Comparison of ENCODE assay signal across 7 mouse cellular contexts in genomic region chr2:153414607-153415006, GRCm38 (mm10).
A peak's percentile ranks its signal among the peaks of the same experiment; 100 is the strongest.
DNase-seq lines count a peak whose midpoint lies in the region; ATAC-seq and TF ChIP-seq lines count a peak whose summit lies in the region.

No protein-coding gene starts in this region.

- peak; percentile 23 for DNase-seq in liver
- DNase-seq in R1 (ENCODE audit: low read depth, low spot score): peak; percentile 49
- peak; percentile 69 for DNase-seq in induced T-regulatory cell, adult 2 months (ENCODE audit: low read depth)
- DNase-seq in stomach, postnatal 0 days (ENCODE audit: low spot score): no peak
- DNase-seq in layer of hippocampus, adult 18-20 months (ENCODE audit: low spot score in 2 of 2): no peak
- DNase-seq in gastrocnemius, postnatal 25 days: no peak

- ATAC-seq in liver, embryonic 12.5 days: no peak
- no peak for ATAC-seq in stomach, postnatal 0 days (ENCODE audit: low FRiP score, low TSS enrichment)

- H3K4me1 ChIP-seq in liver, embryonic 12.5 days: peaks cover 24% of the 10 kb centered on the region
- no peaks in the 10 kb centered on the region for H3K4me1 ChIP-seq in stomach, postnatal 0 days (replicated peaks; ENCODE audit: control insufficient read depth, insufficient read depth)

- peak; percentile 70 for TF ChIP-seq CTCF in stomach, postnatal 0 days (IDR thresholded peaks at IDR 0.05; ENCODE audit: low read depth)

- WGBS in liver, embryonic 12.5 days (ENCODE audit: insufficient replicate concordance): 37% methylated on average over 2 of the region's 2 CpGs
- WGBS in stomach, postnatal 0 days: 30% methylated on average over 2 of the region's 2 CpGs

- H3K4me3 ChIP-seq in liver, embryonic 12.5 days: no peak overlapping the region
- H3K4me3 ChIP-seq in stomach, postnatal 0 days (ENCODE audit: low read depth, low read length): no peak overlapping the region

- no peak overlapping the region for H3K9ac ChIP-seq in liver, embryonic 12.5 days
- H3K9ac ChIP-seq in stomach, postnatal 0 days (ENCODE audit: low read length): no peak overlapping the region

- no peaks in the 10 kb centered on the region for H3K9me3 ChIP-seq in liver, embryonic 12.5 days (replicated peaks)
- no peaks in the 10 kb centered on the region for H3K9me3 ChIP-seq in stomach, postnatal 0 days (ENCODE audit: control insufficient read depth, low read length)

- H3K27ac ChIP-seq in liver, embryonic 12.5 days: no peak overlapping the region
- H3K27ac ChIP-seq in stomach, postnatal 0 days (replicated peaks): no peak overlapping the region

- H3K36me3 ChIP-seq in liver, embryonic 12.5 days: peaks cover 100% of the 10 kb centered on the region
- peaks cover 16% of the 10 kb centered on the region for H3K36me3 ChIP-seq in stomach, postnatal 0 days (ENCODE audit: control insufficient read depth, insufficient read depth, low read length)

- H3K4me2 ChIP-seq in liver, embryonic 12.5 days: no peak overlapping the region
- H3K4me2 ChIP-seq in stomach, postnatal 0 days (replicated peaks; ENCODE audit: low read depth): no peak overlapping the region

- TF ChIP-seq EP300 in stomach, postnatal 0 days (optimal IDR thresholded peaks at IDR 0.05): no peak

- no peaks in the 10 kb centered on the region for H3K27me3 ChIP-seq in liver, embryonic 12.5 days (replicated peaks)
- H3K27me3 ChIP-seq in stomach, postnatal 0 days (ENCODE audit: control insufficient read depth, insufficient read depth, low read length): no peaks in the 10 kb centered on the region

Comparison
In these comparisons a context has a peak if more than half of its experiments do, and no peak if none do; other contexts are left out.
1. DNase-seq: peak in liver (single experiment), R1 (single experiment) and induced T-regulatory cell, adult 2 months (single experiment); none in stomach, postnatal 0 days (single experiment), layer of hippocampus, adult 18-20 months (0 of 2) and gastrocnemius, postnatal 25 days (single experiment).